Mouse (Mus musculus) embryo, embryonic 10.5 days (tissue): Measurements from ENCODE around the gene Adh4.
A peak's percentile ranks its signal among the peaks of the same experiment; 100 is the strongest.
"Not testable (repeated sequence)": the region's sequence is repeated elsewhere in the genome, so short reads cannot be mapped to it uniquely, and the experiment has no call there.

Source experiments
- DNase-seq: peaks from one replicate; pipeline ENCODE4 v3.0.0-alpha.2; 2015; ENCODE audit warnings: low spot score

The Adh4 gene

DNA sequence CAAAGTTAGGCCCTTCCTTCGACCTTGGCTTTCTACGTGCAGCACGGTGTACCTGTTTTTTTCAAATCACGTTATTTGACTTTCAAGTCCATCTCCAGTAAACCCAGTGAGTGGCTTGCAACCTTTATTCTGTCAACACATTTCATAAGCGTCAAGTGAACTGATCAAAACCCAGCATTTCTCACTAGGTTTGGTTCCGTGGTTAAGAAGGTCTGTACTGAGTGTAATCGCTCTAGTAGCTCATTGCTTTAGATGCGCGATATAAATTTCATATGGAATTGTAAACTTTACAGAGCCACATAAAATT lies 28.2 kb downstream of the Adh4 start:
- DNase-seq, result no peak

DNA sequence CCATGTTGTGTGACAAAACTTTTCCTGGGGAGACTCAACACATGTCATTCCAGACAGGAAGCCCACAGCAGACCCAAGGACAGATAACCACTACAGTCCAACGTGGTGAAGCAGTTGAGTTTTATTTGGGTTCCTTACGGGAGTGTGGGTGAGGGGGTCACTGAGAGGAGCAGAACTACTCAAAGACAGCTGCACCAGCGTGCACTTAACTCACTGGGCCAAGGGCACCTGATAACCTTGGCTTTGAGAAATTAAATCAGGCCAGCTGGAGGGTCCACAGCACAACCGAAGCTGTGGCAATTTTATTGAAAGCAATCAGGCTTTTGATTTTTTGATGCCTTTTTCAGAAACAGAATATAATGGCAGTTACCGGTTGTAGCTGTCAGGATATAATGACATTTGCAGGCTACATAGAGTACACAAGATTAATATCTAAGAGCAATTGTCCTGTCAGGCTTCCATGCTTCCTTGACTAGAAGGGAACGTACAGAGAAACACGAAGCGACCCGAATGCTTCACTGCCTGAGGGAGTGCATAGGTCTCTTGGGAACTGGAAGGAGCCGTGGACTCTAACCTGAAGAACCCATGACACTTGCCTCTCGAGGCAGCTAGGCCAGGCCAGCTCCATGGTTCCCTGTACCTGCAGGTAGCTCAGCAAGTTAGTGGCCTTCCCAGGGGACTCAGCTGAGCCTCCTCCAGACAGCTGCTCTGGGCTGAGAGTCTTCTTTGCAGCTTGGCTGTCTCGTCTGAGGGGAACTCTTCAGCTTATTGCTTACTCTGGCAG lies 33.0 kb downstream of the Adh4 start:
- DNase-seq, result no peak

DNA sequence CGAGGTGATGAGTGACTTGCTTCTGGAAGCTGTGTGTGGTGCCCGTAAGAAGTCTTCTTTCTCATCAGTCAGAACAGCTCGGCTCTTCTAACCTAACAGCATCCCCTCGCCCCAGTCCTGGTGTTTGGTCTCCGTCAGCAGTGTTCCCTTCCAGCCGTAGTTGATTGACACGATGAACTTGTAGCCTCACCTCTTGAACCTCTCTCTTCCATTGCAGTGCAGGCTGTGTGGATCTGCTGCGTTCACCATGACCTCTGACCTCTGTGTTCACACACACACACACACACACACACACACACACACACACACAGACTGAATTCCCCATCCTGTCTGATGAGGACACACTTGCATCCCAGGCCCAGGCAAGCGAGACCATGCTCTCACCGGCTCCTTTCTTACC lies 36.9 kb downstream of the Adh4 start:
- no peak for DNase-seq

DNA sequence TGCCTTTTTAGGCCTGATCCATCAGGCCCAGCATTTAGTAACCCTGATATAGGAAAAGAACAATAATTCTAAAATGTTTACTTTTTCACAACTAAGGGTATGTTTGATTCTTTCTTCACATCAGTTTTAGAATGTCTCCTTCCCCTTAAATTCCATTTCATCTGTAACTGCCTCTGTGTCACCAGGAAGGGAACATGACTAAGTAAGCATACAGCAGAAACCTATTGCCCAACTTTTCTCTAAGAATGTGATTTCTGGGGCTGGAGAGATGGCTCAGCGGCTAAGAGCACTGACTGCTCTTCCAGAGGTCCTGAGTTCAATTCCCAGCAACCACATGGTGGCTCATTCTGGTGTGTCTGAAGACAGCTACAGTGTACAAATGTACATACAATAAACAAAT lies 39.0 kb downstream of the Adh4 start:
- DNase-seq, result no peak

DNA sequence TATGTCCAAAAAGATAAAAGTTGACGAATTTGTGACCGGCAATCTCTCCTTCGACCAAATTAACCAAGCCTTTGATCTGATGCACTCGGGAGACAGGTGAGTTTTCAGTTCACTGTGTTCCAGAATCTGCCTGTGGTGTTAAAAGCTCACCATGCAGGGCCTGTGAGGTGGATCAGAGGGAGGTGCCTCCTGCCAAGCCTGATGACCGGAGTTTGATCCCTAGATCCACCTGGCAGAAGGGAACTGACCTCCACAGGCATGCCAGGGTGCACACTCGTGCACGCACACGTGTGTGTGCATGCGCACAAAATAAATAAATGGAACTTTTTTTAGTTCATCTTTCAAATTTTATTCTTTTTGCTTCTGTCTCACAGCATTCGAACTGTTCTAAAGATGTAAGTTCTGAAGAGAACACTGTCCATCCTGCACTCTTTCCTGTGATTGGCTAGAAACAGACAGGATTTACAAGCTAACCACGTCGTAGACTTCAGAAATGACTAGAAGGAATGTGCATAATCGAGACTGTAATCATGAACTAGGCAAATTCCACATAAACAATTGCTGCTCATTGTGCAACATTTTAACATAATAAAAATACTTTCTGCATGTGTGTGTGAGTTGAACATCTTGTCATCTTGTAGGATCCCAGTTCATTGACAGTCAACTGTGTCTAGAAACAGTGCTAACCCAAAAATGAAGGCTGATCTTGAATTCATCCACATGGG lies 39.6 kb downstream of the Adh4 start:
- DNase-seq, result no peak

DNA sequence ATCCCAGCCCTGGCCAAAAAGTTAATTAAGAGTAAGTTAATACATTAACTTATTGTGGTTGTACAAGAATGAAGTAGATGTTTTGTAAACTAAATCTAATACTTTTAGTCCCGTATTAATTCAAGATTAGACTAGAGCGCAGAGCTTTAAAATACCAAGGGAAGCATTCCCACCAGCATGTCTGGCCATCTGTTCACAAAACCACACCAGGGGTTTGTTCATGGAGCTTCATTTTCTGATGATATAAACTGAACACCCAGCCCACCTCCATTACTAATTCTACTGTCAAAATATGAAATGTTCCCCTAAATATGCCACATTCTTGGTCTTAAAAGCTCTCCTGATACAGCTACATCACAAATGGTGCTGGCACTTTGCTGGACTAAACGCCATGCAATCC lies 43.2 kb downstream of the Adh4 start:
- DNase-seq, result no peak

DNA sequence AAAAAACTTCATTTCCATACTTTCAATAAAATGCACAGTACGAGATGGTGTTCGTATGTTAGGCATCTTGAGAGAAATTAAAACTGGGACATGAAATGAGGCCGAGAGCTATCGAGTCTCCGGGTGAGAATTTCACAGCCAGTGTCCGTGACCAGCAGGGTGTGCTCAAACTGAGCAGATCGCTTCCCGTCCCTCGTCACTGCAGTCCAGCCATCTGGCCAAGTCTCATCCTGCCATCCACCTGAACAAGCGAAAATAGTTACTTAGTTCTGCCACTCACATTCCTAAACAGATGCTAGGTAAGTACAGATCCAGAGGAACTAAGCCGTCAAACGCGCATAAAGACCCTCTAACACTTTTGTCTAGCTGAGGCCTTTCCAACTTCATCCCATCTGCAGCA lies 45.0 kb downstream of the Adh4 start:
- DNase-seq, result peak; percentile 21

DNA sequence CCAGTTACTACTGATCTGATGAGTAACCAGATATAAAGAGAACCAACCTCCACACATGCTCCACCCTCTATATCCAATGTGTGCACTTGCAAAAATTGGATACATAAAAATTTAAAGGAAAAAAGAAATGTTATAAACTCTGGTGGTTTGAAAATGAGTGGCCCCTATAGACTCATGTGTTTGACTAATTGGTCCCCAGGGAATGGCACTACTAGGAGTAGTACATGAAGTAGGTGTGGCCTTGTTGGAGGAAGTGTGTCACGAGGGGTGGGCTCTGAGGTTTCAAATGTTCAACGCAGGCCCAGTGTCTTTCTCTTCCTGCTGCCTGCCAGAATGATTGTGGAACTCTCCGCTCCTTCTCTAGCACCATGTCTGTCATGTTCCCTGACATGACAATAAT lies 46.6 kb downstream of the Adh4 start:
- DNase-seq, result no peak

DNA sequence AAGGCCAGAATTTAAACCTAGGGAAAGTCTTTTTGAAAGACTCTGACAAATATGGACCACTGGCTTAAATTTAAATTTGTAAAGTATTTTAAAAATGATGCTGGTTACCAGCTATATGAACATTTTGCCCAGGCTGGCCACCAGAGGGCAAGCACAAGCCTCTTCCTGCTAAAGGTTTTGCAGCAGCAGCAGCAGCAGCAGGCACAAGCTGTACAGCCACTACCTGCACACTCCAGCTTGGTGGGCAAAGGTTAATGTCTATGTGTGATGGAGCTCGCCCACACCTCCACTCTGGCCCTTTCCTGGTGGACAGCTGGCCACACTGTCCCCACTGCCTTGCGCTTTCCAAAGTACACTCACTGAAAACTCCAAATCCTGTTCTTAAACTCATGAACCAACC lies 47.9 kb downstream of the Adh4 start:
- peak; percentile 52 for DNase-seq

DNA sequence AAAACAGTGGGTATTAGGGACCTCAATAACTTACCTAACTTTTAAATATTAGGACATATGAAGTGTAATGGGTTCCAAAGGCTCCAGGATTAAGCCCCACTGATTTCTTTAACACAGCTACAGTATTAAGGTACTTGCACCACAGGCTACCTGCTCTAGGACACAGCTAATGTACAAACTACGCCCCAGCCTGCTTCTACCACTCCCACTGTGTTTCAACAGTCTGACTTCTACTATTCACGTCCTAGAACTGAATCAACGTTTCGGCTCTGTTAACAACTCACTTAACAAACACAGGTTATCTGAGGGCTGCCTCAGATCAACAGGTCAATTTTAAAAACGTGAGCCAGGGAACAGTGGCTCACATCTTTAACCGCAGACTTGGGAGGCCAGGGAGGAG lies 48.5 kb downstream of the Adh4 start:
- DNase-seq, result no peak

DNA sequence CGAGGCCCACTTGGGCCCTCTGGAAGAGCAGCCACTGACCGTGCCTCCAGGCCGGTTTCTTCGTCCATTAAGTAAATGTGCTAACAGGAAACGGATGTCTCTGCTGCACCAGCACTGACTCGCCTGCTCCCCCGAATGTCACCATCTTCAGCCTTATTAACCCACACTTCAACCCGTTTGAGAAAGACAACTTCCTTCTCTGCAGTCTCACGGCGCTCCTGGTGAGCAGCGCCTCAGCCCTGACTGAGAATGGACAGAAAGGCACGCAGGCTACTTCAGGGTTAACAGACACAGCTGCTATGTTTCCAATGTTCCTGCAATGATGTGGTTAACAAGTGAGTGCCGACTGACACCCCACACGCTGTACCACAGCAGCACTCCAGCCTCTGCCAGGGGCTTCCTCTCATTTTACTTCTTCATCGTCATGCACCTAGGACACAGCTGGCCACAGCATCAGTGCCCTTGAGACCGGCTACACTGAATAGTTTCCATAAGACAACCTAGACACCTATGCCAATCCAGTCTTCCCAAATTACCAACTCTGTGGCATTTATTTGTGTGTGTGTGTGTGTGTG lies 49.4 kb downstream of the Adh4 start:
- DNase-seq, result no peak

DNA sequence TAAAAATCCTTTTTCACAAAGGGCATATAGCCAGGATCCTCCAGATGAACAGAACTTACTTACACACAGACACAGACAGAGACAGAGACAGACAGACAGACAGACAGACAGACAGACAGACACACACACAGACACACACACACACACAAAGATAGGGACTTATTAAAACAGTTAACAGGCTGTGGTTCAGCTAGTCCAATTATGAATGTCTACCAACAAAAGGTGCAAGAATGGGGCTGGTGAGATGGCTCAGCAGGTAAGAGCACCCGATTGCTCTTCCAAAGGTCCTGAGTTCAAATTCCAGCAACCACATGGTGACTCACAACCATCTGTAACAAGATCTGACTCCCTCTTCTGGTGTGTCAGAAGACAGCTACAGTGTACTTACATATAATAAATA lies 51.4 kb downstream of the Adh4 start:
- not testable (repeated sequence) for DNase-seq

DNA sequence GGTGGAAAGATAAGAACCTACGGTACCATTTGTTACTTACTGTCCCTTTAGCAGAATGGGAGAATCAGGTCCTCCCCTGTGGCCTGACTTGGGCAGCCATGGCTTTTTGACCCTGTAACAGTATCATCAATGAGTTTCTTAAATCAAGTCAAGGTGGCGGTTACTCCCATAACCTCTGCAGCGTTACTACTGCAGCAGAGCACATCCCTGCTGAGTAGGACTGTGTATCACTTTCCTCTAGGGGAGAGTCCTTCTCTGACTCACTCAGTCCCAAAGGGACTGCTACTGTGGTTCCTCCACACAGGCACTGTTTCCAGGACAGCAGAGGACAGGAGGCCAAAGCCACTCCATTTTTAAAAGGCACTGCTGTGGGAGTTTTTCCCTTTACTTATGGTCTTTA lies 55.8 kb downstream of the Adh4 start:
- no peak for DNase-seq

DNA sequence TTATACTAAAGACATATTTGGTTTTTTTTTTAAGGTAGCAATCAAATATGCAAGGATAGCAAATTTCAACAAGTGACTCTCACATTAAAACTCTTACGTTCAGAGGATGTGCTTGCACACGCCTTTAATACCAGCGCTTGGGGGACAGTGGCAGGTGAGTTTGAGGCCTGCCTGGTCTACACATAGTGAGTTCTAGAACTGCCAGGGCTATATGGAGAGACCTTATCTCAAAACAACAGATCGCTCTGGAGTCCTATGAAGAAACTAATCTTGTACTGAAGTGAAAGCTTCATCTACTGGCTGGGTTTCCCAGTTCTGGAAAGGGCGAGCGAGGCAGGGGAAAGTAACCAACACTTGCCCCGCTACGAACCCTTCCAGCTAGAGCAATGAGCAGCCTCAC lies 64.2 kb downstream of the Adh4 start:
- DNase-seq, result no peak
